Mouse (Mus musculus) heart, postnatal 0 days (tissue): ENCODE measurements around the gene Ybx2. TPM values are rescaled to one million over a fixed set of nuclear protein-coding genes. Genes with fewer than 3 reads are reported as not detected.

ENCODE experiments used
- ATAC-seq: fragments of 200-750 bp; cut with Nextera tagmentation; 2 replicates; pipeline ENCODE4 v1.8.0; 2017; ENCODE audit warnings: low read depth, moderate number of reproducible peaks, moderate library complexity; ENCODE audit not compliant: insufficient read depth
- DNase-seq: peaks from one replicate; pipeline ENCODE4 v3.0.0-alpha.2; 2016; ENCODE audit warnings: low spot score
- H3K27ac ChIP-seq: fragments of 300-500 bp; sonication (generic); 2 replicates; pipeline ENCODE4 v1.5.1; 2014; ENCODE audit warnings: low read depth, mild to moderate bottlenecking
- H3K27me3 ChIP-seq: fragments of 300-500 bp; sonication (generic); 2 replicates; pipeline ENCODE4 v1.6.1; 2014; ENCODE audit warnings: low read length, mixed read lengths; ENCODE audit not compliant: control insufficient read depth, insufficient read depth
- H3K36me3 ChIP-seq: fragments of 300-500 bp; sonication (generic); replicated peaks from 2 replicates; pipeline ENCODE4 v1.6.1; 2014; ENCODE audit warnings: low read length, mixed read lengths; ENCODE audit not compliant: control insufficient read depth, insufficient read depth
- H3K4me1 ChIP-seq: fragments of 300-500 bp; sonication (generic); 2 replicates; pipeline ENCODE4 v1.6.1; 2014; ENCODE audit warnings: antibody characterized with exemption; ENCODE audit not compliant: control insufficient read depth, insufficient read depth
- H3K4me2 ChIP-seq: fragments of 300-500 bp; sonication (generic); 2 replicates; pipeline ENCODE4 v1.6.1; 2014; ENCODE audit warnings: low read depth, mild to moderate bottlenecking, low read length, moderate library complexity
- H3K4me3 ChIP-seq: fragments of 300-500 bp; sonication (generic); 2 replicates; pipeline ENCODE4 v1.5.1; 2014; ENCODE audit warnings: low read depth, low read length
- H3K9ac ChIP-seq: fragments of 300-500 bp; sonication (generic); replicated peaks from 2 replicates; pipeline ENCODE4 v1.6.1; 2014; ENCODE audit warnings: low read depth, low read length, mixed read lengths
- H3K9me3 ChIP-seq: fragments of 300-500 bp; sonication (generic); replicated peaks from 2 replicates; pipeline ENCODE4 v1.6.1; 2016; ENCODE audit warnings: low read length; ENCODE audit not compliant: control insufficient read depth
- CTCF ChIP-seq: IDR thresholded peaks from 2 replicates; pipeline ENCODE4 v1.5.1; 2016; ENCODE audit warnings: antibody characterized with exemption, control low read depth, low read depth
- EP300 ChIP-seq: IDR thresholded peaks from 2 replicates; pipeline ENCODE4 v1.6.1; 2016; ENCODE audit warnings: antibody characterized with exemption, low read depth
- WGBS: fragments of 180-500 bp; shearing (Covaris S2); extraction: QIAGEN DNeasy Blood & Tissue Kit; methylation state at CpG from one replicate; pipeline ENCODE4 v1.1.7; 2014; 5-methylcytosine and 5-hydroxymethylcytosine counted together
- polyA plus RNA-seq: library from polyadenylated mRNA; unstranded; fragments of >200 nt; fragmentation: Nextera tagmentation; extraction: Ambion mirVana; gene quantifications from 2 replicates; pipeline ENCODE4 v1.2.1, GENCODE M21; 2015
- total RNA-seq: library from RNA; depleted of rRNA; stranded (reverse); fragments of >200 nt; gene quantifications from 2 replicates; pipeline ENCODE4 v1.2.3, GENCODE M21; 2014; ENCODE audit warnings: low replicate concordance

Gene Ybx2
- total and polyA plus RNA-seq, 2 experiments from 2014 or later, result 4.9 to 25.6 TPM

DNA sequence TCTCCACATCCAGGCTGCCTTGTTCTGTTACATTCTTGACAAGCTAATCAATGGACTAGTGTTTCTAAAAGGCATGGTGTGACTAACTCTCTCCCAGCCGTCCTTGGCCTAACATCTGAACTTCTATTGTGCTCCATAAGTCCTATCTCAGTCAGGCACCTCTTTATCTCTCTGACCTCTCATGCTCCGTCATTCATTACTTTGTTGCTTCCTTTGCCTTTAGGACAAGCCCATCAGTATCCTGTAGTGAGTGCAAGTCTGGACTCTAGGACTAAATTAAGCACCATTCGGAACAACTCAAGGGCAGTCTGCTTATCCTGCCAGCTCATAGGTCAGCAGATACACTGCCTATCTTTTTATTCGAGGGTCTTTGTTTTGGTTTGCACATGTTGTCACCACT is 40.7 kb downstream of the Ybx2 start:
- no peak for DNase-seq
- Histone ChIP-seq H3K9ac (no peak overlapping the region), H3K4me3 (no peak overlapping the region), H3K4me2 (no peak overlapping the region), H3K27ac (no peak overlapping the region), H3K36me3 (peaks cover 58% of the 10 kb centered on the region), H3K4me1 (peaks cover 6% of the 10 kb centered on the region), H3K9me3 (no peaks in the 10 kb centered on the region), H3K27me3 (no peaks in the 10 kb centered on the region)
- no peak for ATAC-seq
- TF ChIP-seq EP300, result no peak
- TF ChIP-seq CTCF, result no peak
- 42% methylated on average over 4 of the region's 4 CpGs for WGBS

DNA sequence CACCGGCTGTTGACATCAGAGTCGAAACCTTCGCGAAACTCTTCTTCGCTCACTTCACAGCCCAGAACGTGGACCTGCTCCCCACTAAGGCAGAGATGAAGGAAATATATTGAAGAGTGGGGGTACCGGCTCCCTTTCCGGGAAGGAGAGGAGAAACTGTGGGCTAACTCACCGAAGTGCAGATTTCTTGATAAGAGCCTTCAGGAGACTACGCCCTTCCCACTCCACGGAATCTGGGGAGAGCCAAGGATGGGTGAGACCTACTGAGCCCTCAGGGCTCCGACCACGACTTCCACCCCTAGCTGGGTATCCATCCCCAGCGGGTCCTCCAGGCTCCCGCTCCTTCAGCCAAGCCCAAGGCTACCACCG is 44.2 kb downstream of the Ybx2 start:
- peak overlapping the region; percentile 99 for H3K4me3 ChIP-seq
- no peaks in the 10 kb centered on the region for H3K27me3 ChIP-seq
- peak overlapping the region; percentile 100 for H3K27ac ChIP-seq
- 2% methylated on average over 16 of the region's 16 CpGs for WGBS
- TF ChIP-seq EP300 (no peak; the same call in 1 of the 2 replicates), CTCF (no peak)
- H3K9me3 ChIP-seq, result no peaks in the 10 kb centered on the region
- H3K9ac ChIP-seq, result peak overlapping the region; percentile 100
- H3K4me2 ChIP-seq, result peak overlapping the region; percentile 98
- DNase-seq (no peak), ATAC-seq (no peak)
- peaks cover 36% of the 10 kb centered on the region for H3K36me3 ChIP-seq
- H3K4me1 ChIP-seq, result peaks cover 25% of the 10 kb centered on the region

DNA sequence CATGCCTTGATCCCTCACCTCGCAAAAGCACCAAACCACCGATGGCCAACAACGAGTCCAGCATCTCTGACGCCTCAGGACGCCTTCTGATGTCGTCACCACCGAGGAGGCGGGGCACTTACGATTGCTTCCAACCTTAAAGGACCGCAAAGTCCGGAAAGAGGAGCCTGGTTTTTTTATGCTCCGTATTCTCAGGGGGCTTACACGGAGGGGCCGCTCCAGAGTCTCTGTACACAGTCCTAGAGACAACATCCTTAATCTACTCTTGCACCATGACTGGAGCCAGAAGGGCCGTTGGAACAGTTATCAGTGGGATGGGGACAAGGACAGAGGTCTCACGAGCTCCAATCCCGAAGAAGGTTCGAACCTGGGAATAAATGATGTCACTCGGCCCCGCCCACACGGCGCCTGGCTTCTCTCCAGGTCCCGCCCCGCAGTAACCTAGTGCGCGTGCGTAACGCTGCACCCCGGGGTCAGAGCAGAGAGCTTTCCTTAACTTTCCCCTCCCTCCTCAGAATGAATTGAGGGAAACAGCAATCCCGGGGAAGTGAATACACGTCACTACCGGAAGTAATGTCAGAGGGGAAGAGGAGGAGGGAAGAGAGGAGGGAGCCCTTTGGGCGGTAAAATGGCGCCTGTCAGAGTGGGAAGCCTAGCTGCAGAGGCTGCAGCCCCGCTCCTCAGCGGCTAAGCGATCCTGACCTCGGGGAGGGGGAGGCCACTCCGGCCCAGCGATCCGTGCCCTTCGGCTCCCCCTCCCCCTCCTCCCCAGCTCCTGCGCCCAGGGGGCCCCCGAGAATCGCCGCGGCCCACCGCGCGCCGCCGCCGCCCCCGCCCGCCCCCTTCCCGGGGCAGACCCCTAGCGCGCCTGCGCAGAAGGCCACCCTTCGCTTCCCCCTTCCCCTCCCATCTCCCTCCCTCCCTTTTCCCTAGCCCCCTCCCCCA is 44.9 kb downstream of the Ybx2 start:
- peak; percentile 95 for ATAC-seq
- WGBS, result under 1% methylated on average over 44 of the region's 60 CpGs

DNA sequence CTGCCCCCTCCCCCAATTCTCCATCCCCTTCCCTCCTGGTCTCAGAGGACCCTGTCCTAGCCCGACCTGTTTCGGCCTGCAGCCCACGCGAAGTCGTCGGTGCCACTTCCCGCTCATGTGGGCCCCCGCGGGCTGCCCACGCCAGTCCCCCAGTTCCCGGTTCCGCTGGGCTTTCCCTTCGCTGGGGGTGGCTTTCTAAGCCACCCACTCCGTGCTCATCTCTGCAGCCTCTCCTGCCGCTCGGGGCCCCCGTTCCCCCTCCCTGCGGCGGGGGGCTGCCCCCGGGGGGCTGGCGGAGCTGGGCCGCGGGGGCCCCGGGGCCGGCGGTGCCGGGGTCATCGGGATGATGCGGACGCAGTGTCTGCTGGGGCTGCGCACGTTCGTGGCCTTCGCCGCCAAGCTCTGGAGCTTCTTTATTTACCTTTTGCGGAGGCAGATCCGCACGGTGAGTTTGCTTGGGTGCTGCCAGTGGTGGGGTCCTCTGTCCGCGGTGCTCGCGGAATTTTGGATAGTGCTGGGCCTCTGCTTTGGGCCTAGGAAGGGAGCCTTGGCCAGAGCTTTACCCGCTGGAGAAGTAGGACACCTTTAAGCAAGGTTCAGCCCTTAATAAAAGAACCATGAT is 45.7 kb downstream of the Ybx2 start, which contains the start of gene Ctdnep1:
Gene Ctdnep1, plus strand, starts transcription at position 16 of the 622 bp plus-strand sequence.
- peak within 1 kb of the TSS; percentile 100 for H3K9ac ChIP-seq
- ATAC-seq, result no peak
- no peak for DNase-seq

More for the DNA sequence above, 44.9 kb downstream of the Ybx2 start:
- Histone ChIP-seq H3K27me3 (no peaks in the 10 kb centered on the region), H3K36me3 (peaks cover 36% of the 10 kb centered on the region), H3K9me3 (no peaks in the 10 kb centered on the region), H3K4me1 (peaks cover 25% of the 10 kb centered on the region), H3K9ac (peak overlapping the region; percentile 100), H3K4me3 (peak overlapping the region; percentile 99), H3K27ac (peak overlapping the region; percentile 100), H3K4me2 (peak overlapping the region; percentile 98)
- TF ChIP-seq CTCF (no peak), EP300 (peak; percentile 66)
- peak; percentile 100 for DNase-seq

DNA sequence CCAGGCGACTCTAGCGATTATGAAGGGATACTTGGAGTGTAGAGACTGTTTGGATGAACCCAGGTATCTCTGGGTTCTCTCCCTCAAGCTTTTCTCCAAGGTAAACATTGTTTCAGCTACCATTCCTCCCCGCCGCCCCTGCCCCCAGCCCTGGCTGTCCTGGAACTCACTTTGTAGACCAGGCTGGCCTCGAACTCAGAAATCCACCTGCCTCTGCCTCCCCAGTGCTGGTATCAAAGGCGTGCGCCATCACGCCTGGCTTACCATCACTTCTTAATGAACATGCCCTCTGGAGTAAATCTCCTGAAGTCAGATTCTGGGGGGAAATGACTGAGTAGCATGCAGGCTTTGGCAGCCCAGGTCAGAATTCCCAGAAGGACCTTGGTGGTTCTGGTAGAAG is 46.6 kb downstream of the Ybx2 start, which contains the start of gene Elp5:
Gene Elp5, minus strand, starts transcription at position 293 of the 400 bp plus-strand sequence.
- ATAC-seq, result no peak
- Histone ChIP-seq H3K27me3 (no peaks in the 10 kb centered on the region), H3K4me1 (peaks cover 25% of the 10 kb centered on the region), H3K36me3 (peaks cover 40% of the 10 kb centered on the region), H3K9ac (peak within 1 kb of the TSS; percentile 100), H3K4me3 (peak within 1 kb of the TSS; percentile 99), H3K27ac (peak within 1 kb of the TSS; percentile 100), H3K4me2 (peak within 1 kb of the TSS; percentile 96), H3K9me3 (no peaks in the 10 kb centered on the region)
- no peak for DNase-seq
- whole genome bisulfite sequencing, result 46% methylated on average over 8 of the region's 8 CpGs
- no peak for TF ChIP-seq CTCF
- no peak for TF ChIP-seq EP300

More for the DNA sequence above, 45.7 kb downstream of the Ybx2 start, which contains the start of gene Ctdnep1:
- WGBS, result under 1% methylated on average over 38 of the region's 43 CpGs
- Histone ChIP-seq H3K36me3 (peaks cover 35% of the 10 kb centered on the region), H3K27me3 (no peaks in the 10 kb centered on the region), H3K4me3 (peak within 1 kb of the TSS; percentile 99), H3K4me1 (peaks cover 25% of the 10 kb centered on the region), H3K27ac (peak within 1 kb of the TSS; percentile 100), H3K4me2 (peak within 1 kb of the TSS; percentile 98), H3K9me3 (no peaks in the 10 kb centered on the region)
- TF ChIP-seq CTCF (no peak), EP300 (no peak)
